13 mouse cellular contexts compared by ENCODE assay signal in genomic region chr5:137973738-137974137, GRCm38 (mm10). TPM values are rescaled to one million over a fixed set of nuclear protein-coding genes. Genes with fewer than 3 reads are reported as not detected.
DNase-seq lines count a peak whose midpoint lies in the region; ATAC-seq and TF ChIP-seq lines count a peak whose summit lies in the region.
"Had no signal": no experiment of that assay in that cellular context is flagged by ENCODE, and none has a peak within 500 bp of the region (broad histone marks: within the 10 kb centered on the region; RNA-seq: fewer than 3 reads in every experiment).

No protein-coding gene starts in this region.

- H3K27ac ChIP-seq in heart, adult 2 months, result no peak overlapping the region
- no peak overlapping the region for H3K27ac ChIP-seq in ES-E14 (ENCODE audit: insufficient read depth, low read depth, low read length, poor library complexity, severe bottlenecking)
- H3K27ac ChIP-seq in midbrain, embryonic 13.5 days, result no peak overlapping the region

- DNase-seq in heart, adult 2 months, result no peak
- no peak for DNase-seq in heart, adult 18-20 months
- DNase-seq in lung, adult 2 months, result no peak
- no peak for DNase-seq in lung, postnatal 4 days
- no peak for DNase-seq in ES-E14 (ENCODE audit: low read depth, low spot score)
- DNase-seq in induced T-regulatory cell, adult 2 months (ENCODE audit: low read depth), result peak; percentile 9
- DNase-seq in frontal cortex, postnatal 14 days (ENCODE audit: low spot score in 2 of 2), result no peak
- DNase-seq: kidney, adult 11 months; thymus, postnatal 14 days had no signal

- TF ChIP-seq EP300 in heart, adult 2 months (IDR thresholded peaks at IDR 0.05; ENCODE audit: insufficient read depth, low read depth, low read length), result no peak

- H3K4me1 ChIP-seq in heart, adult 2 months (ENCODE audit: control insufficient read depth, insufficient read depth, low read length), result no peaks in the 10 kb centered on the region
- no peaks in the 10 kb centered on the region for H3K4me1 ChIP-seq in lung, adult 2 months (ENCODE audit: control insufficient read depth, insufficient read depth, low read length)
- no peaks in the 10 kb centered on the region for H3K4me1 ChIP-seq in ES-E14 (ENCODE audit: control insufficient read depth in 2 of 2, insufficient read depth in 2 of 2, low read length in 2 of 2, poor library complexity in 1 of 2)
- no peaks in the 10 kb centered on the region for H3K4me1 ChIP-seq in midbrain, embryonic 13.5 days (replicated peaks)
- H3K4me1 ChIP-seq: heart, embryonic 12.5 days had no signal

- H3K9me3 ChIP-seq in ES-E14 (ENCODE audit: control insufficient read depth, insufficient read depth, low read depth, low read length), result no peaks in the 10 kb centered on the region
- H3K9me3 ChIP-seq in midbrain, embryonic 13.5 days, result no peaks in the 10 kb centered on the region
- H3K9me3 ChIP-seq: heart, embryonic 12.5 days had no signal

- peak; percentile 46 for TF ChIP-seq CTCF in heart, adult 2 months (IDR thresholded peaks at IDR 0.05)
- TF ChIP-seq CTCF in lung, adult 2 months (IDR thresholded peaks at IDR 0.05; ENCODE audit: insufficient read depth, low read length), result 0 out of 2 replicates have a peak, but pooled peaks have one; percentile 6

- no peaks in the 10 kb centered on the region for H3K79me2 ChIP-seq in heart, adult 2 months (replicated peaks; ENCODE audit: control insufficient read depth, insufficient read depth, low read length)

- H3K4me3 ChIP-seq in heart, adult 2 months, result no peak overlapping the region
- no peak overlapping the region for H3K4me3 ChIP-seq in lung, adult 2 months (replicated peaks; ENCODE audit: extremely low read depth, low read depth, low read length)
- H3K4me3 ChIP-seq in ES-E14 (ENCODE audit: insufficient read depth in 1 of 2, low read depth in 1 of 2, low read length in 2 of 2, poor library complexity in 1 of 2, severe bottlenecking in 1 of 2), result no peak overlapping the region
- no peak overlapping the region for H3K4me3 ChIP-seq in midbrain, embryonic 13.5 days (replicated peaks)
- H3K4me3 ChIP-seq: heart, embryonic 12.5 days had no signal

- 44% methylated on average over 3 of the region's 3 CpGs for WGBS in heart, adult 2 months
- WGBS in lung, adult 2 months, result 45% methylated on average over 3 of the region's 3 CpGs
- WGBS in midbrain, embryonic 13.5 days, result 60% methylated on average over 3 of the region's 3 CpGs

- H3K9ac ChIP-seq in heart, adult 2 months (ENCODE audit: low read depth, low read length), result no peak overlapping the region
- no peak overlapping the region for H3K9ac ChIP-seq in ES-E14 (ENCODE audit: insufficient read depth, low read depth, low read length, poor library complexity, severe bottlenecking)
- no peak overlapping the region for H3K9ac ChIP-seq in midbrain, embryonic 13.5 days (replicated peaks)
- H3K9ac ChIP-seq: heart, embryonic 12.5 days had no signal

- H3K36me3 ChIP-seq in heart, adult 2 months (ENCODE audit: control insufficient read depth, insufficient read depth, low read length), result no peaks in the 10 kb centered on the region
- H3K36me3 ChIP-seq in ES-E14 (ENCODE audit: control insufficient read depth, insufficient read depth, low read length, poor library complexity, severe bottlenecking), result no peaks in the 10 kb centered on the region
- H3K36me3 ChIP-seq in midbrain, embryonic 13.5 days, result no peaks in the 10 kb centered on the region
- H3K36me3 ChIP-seq: heart, embryonic 12.5 days had no signal

- ATAC-seq in midbrain, embryonic 13.5 days, result no peak

- in situ Hi-C loops in ES-E14 (cut with MboI; ENCODE audit: low sequenced_read_pairs in 2 of 2, unreplicated experiment in 2 of 2), result loop anchor here (5.0 to 10.0 kb wide), 2 partner anchors 81 to 89 kb away; no protein-coding TSS in a partner anchor

- H3K4me2 ChIP-seq in midbrain, embryonic 13.5 days (replicated peaks), result no peak overlapping the region
- H3K4me2 ChIP-seq: heart, embryonic 12.5 days had no signal

- no peak for TF ChIP-seq POLR2A in heart, adult 2 months (IDR thresholded peaks at IDR 0.05; ENCODE audit: insufficient read depth, low read depth, low read length)
- TF ChIP-seq POLR2A in lung, adult 2 months (IDR thresholded peaks at IDR 0.05; ENCODE audit: borderline replicate concordance, extremely low read depth, low read depth, low read length), result no peak

- intact Hi-C loops in heart, adult 2 months (cut with DNase I), result loop anchor here (5.0 kb wide), 1 partner anchor 181 kb away; no protein-coding TSS in a partner anchor

- no peaks in the 10 kb centered on the region for H3K27me3 ChIP-seq in heart, adult 2 months (ENCODE audit: control insufficient read depth, insufficient read depth, low read length)
- H3K27me3 ChIP-seq in midbrain, embryonic 13.5 days, result no peaks in the 10 kb centered on the region

TF ChIP-seq in ES-E14, 5 proteins besides CTCF, POLR2A, EP300 and RAD21:
- TF ChIP-seq MAFK (IDR thresholded peaks at IDR 0.05; ENCODE audit: insufficient read depth, low read depth, low read length), result no peak
- TF ChIP-seq ZC3H11A (IDR thresholded peaks at IDR 0.05; ENCODE audit: borderline replicate concordance, low read depth, low read length), result 0 out of 2 replicates have a peak, but pooled peaks have one; percentile 2
- TF ChIP-seq HCFC1 (IDR thresholded peaks at IDR 0.05; ENCODE audit: borderline replicate concordance, insufficient read depth, low read length), result no peak
- no peak for TF ChIP-seq CHD2 (IDR thresholded peaks at IDR 0.05; ENCODE audit: low read depth, low read length)
- TF ChIP-seq ZNF384 (IDR thresholded peaks at IDR 0.05; ENCODE audit: low read depth, low read length), result no peak
TF ChIP-seq in ES-E14: peak in this region for 1.

RNA-seq across cellular contexts. Expression of gene Azgp1, which starts 7.6 kb away (rescaled TPM):
- total RNA-seq in heart, adult 2 months (2021), result not detected
- polyA plus RNA-seq in heart, adult 2 months (2012; rRNA removed), result 1.1 TPM in 1 of 2 replicates, not detected in the other
- total RNA-seq in heart, adult 18-20 months (2021), result not detected
- 1.1 and 1.2 TPM in 2 replicates for polyA plus RNA-seq in lung, adult 2 months (2012; rRNA removed)
- total RNA-seq in ES-E14 (2012; rRNA removed), result not detected in 2 replicates
- polyA plus RNA-seq in midbrain, embryonic 13.5 days (2015; fragmentation: Nextera tagmentation; extraction: Ambion mirVana), result not detected in 2 replicates
- total RNA-seq: monocyte, adult 5-6 weeks had no signal
- polyA plus RNA-seq: heart, embryonic 12.5 days; limb, embryonic 11.5 days had no signal

RNA-seq across cellular contexts. Expression of gene Gjc3, which starts 10.8 kb away (rescaled TPM):
- under 1 TPM; 0.18 to 0.29 TPM for total RNA-seq in heart, adult 2 months (2021)
- polyA plus RNA-seq in heart, adult 2 months (2012; rRNA removed), result 0.43 and 0.67 TPM in 2 replicates
- under 1 TPM; 0.15 to 0.26 TPM for total RNA-seq in heart, adult 18-20 months (2021)
- polyA plus RNA-seq in lung, adult 2 months (2012; rRNA removed), result 0.03 and 0.33 TPM in 2 replicates
- total RNA-seq in ES-E14 (2012; rRNA removed), result 0.04 TPM in 1 of 2 replicates, not detected in the other
- polyA plus RNA-seq in midbrain, embryonic 13.5 days (2015; fragmentation: Nextera tagmentation; extraction: Ambion mirVana), result 0.08 and 0.23 TPM in 2 replicates
- polyA plus RNA-seq: limb, embryonic 11.5 days had no signal

RNA-seq across cellular contexts. Expression of gene Smok3a, which starts 47.3 kb away (rescaled TPM):
- not detected for total RNA-seq in heart, adult 2 months (2021)
- not detected in 2 replicates for polyA plus RNA-seq in heart, adult 2 months (2012; rRNA removed)
- total RNA-seq in heart, adult 18-20 months (2021), result not detected
- polyA plus RNA-seq in lung, adult 2 months (2012; rRNA removed), result not detected in 2 replicates
- total RNA-seq in ES-E14 (2012; rRNA removed), result not detected in 2 replicates
- not detected in 2 replicates for polyA plus RNA-seq in midbrain, embryonic 13.5 days (2015; fragmentation: Nextera tagmentation; extraction: Ambion mirVana)
- total RNA-seq: monocyte, adult 5-6 weeks had no signal
- polyA plus RNA-seq: heart, embryonic 12.5 days; limb, embryonic 11.5 days had no signal

RNA-seq across cellular contexts. Expression of gene Smok3b, which starts 47.5 kb away (rescaled TPM):
- total RNA-seq in heart, adult 2 months (2021), result not detected
- not detected in 2 replicates for polyA plus RNA-seq in heart, adult 2 months (2012; rRNA removed)
- total RNA-seq in heart, adult 18-20 months (2021), result not detected
- not detected in 2 replicates for polyA plus RNA-seq in lung, adult 2 months (2012; rRNA removed)
- not detected in 2 replicates for total RNA-seq in ES-E14 (2012; rRNA removed)
- polyA plus RNA-seq in midbrain, embryonic 13.5 days (2015; fragmentation: Nextera tagmentation; extraction: Ambion mirVana), result not detected in 2 replicates
- total RNA-seq: monocyte, adult 5-6 weeks had no signal
- polyA plus RNA-seq: heart, embryonic 12.5 days; limb, embryonic 11.5 days had no signal

RNA-seq across cellular contexts. Expression of gene Cyp3a13, which starts 52.3 kb away (rescaled TPM):
- total RNA-seq in heart, adult 2 months (2021), result under 1 TPM; 0.13 to 0.18 TPM
- polyA plus RNA-seq in heart, adult 2 months (2012; rRNA removed), result 0.06 TPM in 1 of 2 replicates, not detected in the other
- under 1 TPM; 0.21 to 0.25 TPM for total RNA-seq in heart, adult 18-20 months (2021)
- polyA plus RNA-seq in lung, adult 2 months (2012; rRNA removed), result 0.71 and 1.2 TPM in 2 replicates
- 0.26 and 0.31 TPM in 2 replicates for total RNA-seq in ES-E14 (2012; rRNA removed)
- polyA plus RNA-seq in midbrain, embryonic 13.5 days (2015; fragmentation: Nextera tagmentation; extraction: Ambion mirVana), result 0.06 TPM in 1 of 2 replicates, not detected in the other
- total RNA-seq: monocyte, adult 5-6 weeks had no signal
- polyA plus RNA-seq: limb, embryonic 11.5 days had no signal
